Mouse (Mus musculus): ENCODE measurements around the gene Arhgap15. TPM values are rescaled to one million over a fixed set of nuclear protein-coding genes. Genes with fewer than 3 reads are reported as not detected.

Gene Arhgap15
- total RNA-seq, 2 experiments from 2014 or later: 151 to 173 TPM

GRCm38 (mm10) chr2:44024704-44025103, 276.1 kb downstream of the Arhgap15 start:
- ATAC-seq (ENCODE audit: poor library complexity, severe bottlenecking): peak; percentile 33; the same call in 1 of the 2 replicates

- ATAC-seq (ENCODE audit: poor library complexity, severe bottlenecking): no peak
These were observed 280.6 kb downstream of the Arhgap15 start for GRCm38 (mm10) chr2:44029035-44029715.

GRCm38 (mm10) chr2:44029865-44030264, 281.2 kb downstream of the Arhgap15 start:
- ATAC-seq (ENCODE audit: poor library complexity, severe bottlenecking): no peak

GRCm38 (mm10) chr2:44039522-44040203, 291.0 kb downstream of the Arhgap15 start:
- no peak for ATAC-seq (ENCODE audit: poor library complexity, severe bottlenecking)

GRCm38 (mm10) chr2:44044088-44044487, 295.5 kb downstream of the Arhgap15 start:
- ATAC-seq (ENCODE audit: poor library complexity, severe bottlenecking): no peak

GRCm38 (mm10) chr2:44044634-44045033, 296.0 kb downstream of the Arhgap15 start:
- ATAC-seq (ENCODE audit: poor library complexity, severe bottlenecking): no peak

- ATAC-seq (ENCODE audit: poor library complexity, severe bottlenecking): no peak
These were observed 296.6 kb downstream of the Arhgap15 start for GRCm38 (mm10) chr2:44045231-44045630.

GRCm38 (mm10) chr2:44060306-44060705, 311.7 kb downstream of the Arhgap15 start:
- ATAC-seq (ENCODE audit: poor library complexity, severe bottlenecking): no peak

- ATAC-seq (ENCODE audit: poor library complexity, severe bottlenecking): no peak
These were observed 312.1 kb downstream of the Arhgap15 start for GRCm38 (mm10) chr2:44060716-44061115.

- ATAC-seq (ENCODE audit: poor library complexity, severe bottlenecking): no peak
These were observed 316.4 kb downstream of the Arhgap15 start for GRCm38 (mm10) chr2:44065067-44065466.

- ATAC-seq (ENCODE audit: poor library complexity, severe bottlenecking): no peak
These were observed 319.7 kb downstream of the Arhgap15 start for GRCm38 (mm10) chr2:44068151-44068840.

- ATAC-seq (ENCODE audit: poor library complexity, severe bottlenecking): no peak
These were observed 320.3 kb downstream of the Arhgap15 start for GRCm38 (mm10) chr2:44068906-44069305.

GRCm38 (mm10) chr2:44076570-44076969, 327.9 kb downstream of the Arhgap15 start:
- ATAC-seq (ENCODE audit: poor library complexity, severe bottlenecking): no peak

GRCm38 (mm10) chr2:44080530-44080929, 331.9 kb downstream of the Arhgap15 start:
- no peak for ATAC-seq (ENCODE audit: poor library complexity, severe bottlenecking)

- no peak for ATAC-seq (ENCODE audit: poor library complexity, severe bottlenecking)
These were observed 332.6 kb downstream of the Arhgap15 start for GRCm38 (mm10) chr2:44081241-44081640.

- ATAC-seq (ENCODE audit: poor library complexity, severe bottlenecking): no peak
These were observed 335.8 kb downstream of the Arhgap15 start for GRCm38 (mm10) chr2:44084471-44084870.

GRCm38 (mm10) chr2:44086403-44087056, 337.9 kb downstream of the Arhgap15 start:
- ATAC-seq (ENCODE audit: poor library complexity, severe bottlenecking): no peak

- no peak for ATAC-seq (ENCODE audit: poor library complexity, severe bottlenecking)
These were observed 349.9 kb downstream of the Arhgap15 start for GRCm38 (mm10) chr2:44098552-44098951.

GRCm38 (mm10) chr2:44102351-44102750, 353.7 kb downstream of the Arhgap15 start:
- no peak for ATAC-seq (ENCODE audit: poor library complexity, severe bottlenecking)

- no peak for ATAC-seq (ENCODE audit: poor library complexity, severe bottlenecking)
These were observed 354.7 kb downstream of the Arhgap15 start for GRCm38 (mm10) chr2:44103321-44103720.

GRCm38 (mm10) chr2:44103742-44104141, 355.1 kb downstream of the Arhgap15 start:
- ATAC-seq (ENCODE audit: poor library complexity, severe bottlenecking): no peak

All from megakaryocyte, adult 5-6 weeks (primary cell).